Mouse (Mus musculus) MEL (cell line): ENCODE results near the gene Tbc1d1. TPM values are rescaled to one million over a fixed set of nuclear protein-coding genes. Genes with fewer than 3 reads are reported as not detected.

Experiments used
- DNase-seq: peaks from one replicate; pipeline ENCODE4 v3.0.0; 2011; ENCODE audit warnings: low read depth, low spot score
- H3K27ac ChIP-seq: 2 replicates; pipeline ENCODE4 v1.5.1; 2012; ENCODE audit warnings: low read depth, mild to moderate bottlenecking, control low read depth, low read length, moderate library complexity; ENCODE audit not compliant: control insufficient read depth
- H3K27me3 ChIP-seq, 2 experiments: fragments of 150-350 bp in 1 of 2; sonication (generic) in 1 of 2; 2 replicates each; pipeline ENCODE4 v1.6.1; 2012; ENCODE audit warnings: low read length in 2 of 2, mild to moderate bottlenecking in 2 of 2, improper control_type of control experiment in 1 of 2, moderate library complexity in 1 of 2; ENCODE audit not compliant: insufficient read depth in 2 of 2, control insufficient read depth in 1 of 2
- H3K36me3 ChIP-seq, 2 experiments: 2 replicates each; pipeline ENCODE4 v1.6.1; 2012 to 2014; ENCODE audit warnings: low read length in 2 of 2, improper control_type of control experiment in 1 of 2, inconsistent platforms in 1 of 2, mild to moderate bottlenecking in 1 of 2; ENCODE audit not compliant: insufficient read depth in 2 of 2, control insufficient read depth in 1 of 2
- H3K4me1 ChIP-seq, 2 experiments: fragments of 150-350 bp in 1 of 2; sonication (generic) in 1 of 2; 2 replicates each; pipeline ENCODE4 v1.6.1; 2012; ENCODE audit warnings: low read length in 2 of 2, improper control_type of control experiment in 1 of 2, mild to moderate bottlenecking in 1 of 2; ENCODE audit not compliant: insufficient read depth in 2 of 2, control insufficient read depth in 1 of 2
- H3K4me3 ChIP-seq, 2 experiments: fragments of 150-350 bp in 1 of 2; sonication (generic) in 1 of 2; 2 replicates each; pipeline ENCODE4 v1.5.1; 2012; ENCODE audit warnings: low read depth in 2 of 2, low read length in 2 of 2, mild to moderate bottlenecking in 2 of 2, moderate library complexity in 2 of 2, control low read depth in 1 of 2, improper control_type of control experiment in 1 of 2; ENCODE audit not compliant: control insufficient read depth in 1 of 2, insufficient read depth in 1 of 2
- H3K79me2 ChIP-seq: 2 replicates; pipeline ENCODE4 v1.6.1; 2012; ENCODE audit warnings: mild to moderate bottlenecking, low read length, moderate library complexity; ENCODE audit not compliant: control insufficient read depth, poor library complexity, insufficient read depth
- H3K9ac ChIP-seq: 2 replicates; pipeline ENCODE4 v1.6.1; 2012; ENCODE audit warnings: low read depth, mild to moderate bottlenecking, control low read depth, low read length, moderate library complexity; ENCODE audit not compliant: control insufficient read depth, poor library complexity, severe bottlenecking
- H3K9me3 ChIP-seq: fragments of 150-350 bp; sonication (generic); replicated peaks from 2 replicates; pipeline ENCODE4 v1.6.1; 2012; ENCODE audit warnings: mild to moderate bottlenecking, low read length, improper control_type of control experiment, moderate library complexity; ENCODE audit not compliant: insufficient read depth
- BHLHE40 ChIP-seq: IDR thresholded peaks from 2 replicates; pipeline ENCODE4 v1.6.1; 2012; ENCODE audit warnings: low read depth, mild to moderate bottlenecking, inconsistent platforms, low read length, improper control_type of control experiment, borderline replicate concordance
- EP300 ChIP-seq, 2 experiments: IDR thresholded peaks; 2 replicates each; pipeline ENCODE4 v1.6.1; 2011; ENCODE audit warnings: improper control_type of control experiment in 2 of 2, low read length in 2 of 2, low read depth in 1 of 2, mild to moderate bottlenecking in 1 of 2
- ETS1 ChIP-seq: IDR thresholded peaks from 2 replicates; pipeline ENCODE4 v1.6.1; 2012; ENCODE audit warnings: low read depth, mild to moderate bottlenecking, inconsistent platforms, low read length, improper control_type of control experiment, moderate library complexity
- HCFC1 ChIP-seq: IDR thresholded peaks from 2 replicates; pipeline ENCODE4 v1.6.1; 2012; ENCODE audit warnings: low read depth, mild to moderate bottlenecking, inconsistent platforms, low read length, improper control_type of control experiment, moderate library complexity
- JUND ChIP-seq: IDR thresholded peaks from 2 replicates; pipeline ENCODE4 v1.6.1; 2011; ENCODE audit warnings: low read depth, mild to moderate bottlenecking, improper control_type of control experiment, low read length
- MAFK ChIP-seq: IDR thresholded peaks from 2 replicates; pipeline ENCODE4 v1.6.1; 2011; ENCODE audit warnings: low read depth, mild to moderate bottlenecking, low read length, improper control_type of control experiment, borderline replicate concordance
- MYB ChIP-seq: IDR thresholded peaks from 2 replicates; pipeline ENCODE4 v1.6.1; 2011; ENCODE audit warnings: mild to moderate bottlenecking, low read depth, low read length, improper control_type of control experiment
- POLR2AphosphoS2 ChIP-seq: IDR thresholded peaks from 2 replicates; pipeline ENCODE4 v1.6.1; 2011; ENCODE audit warnings: low read length, improper control_type of control experiment
- SIN3A ChIP-seq: IDR thresholded peaks from 2 replicates; pipeline ENCODE4 v1.6.1; 2012; ENCODE audit warnings: low read length, improper control_type of control experiment, inconsistent platforms
- SMC3 ChIP-seq: IDR thresholded peaks from 2 replicates; pipeline ENCODE4 v1.6.1; 2011; ENCODE audit warnings: low read depth, low read length, improper control_type of control experiment
- TCF12 ChIP-seq: IDR thresholded peaks from 2 replicates; pipeline ENCODE4 v1.6.1; 2014; ENCODE audit warnings: low read depth, mild to moderate bottlenecking, inconsistent platforms, low read length, improper control_type of control experiment, moderate library complexity
- UBTF ChIP-seq: IDR thresholded peaks from 2 replicates; pipeline ENCODE4 v1.6.1; 2012; ENCODE audit warnings: low read depth, mild to moderate bottlenecking, inconsistent platforms, low read length, improper control_type of control experiment, moderate library complexity, borderline replicate concordance; ENCODE audit not compliant: insufficient read depth
- ZC3H11A ChIP-seq: IDR thresholded peaks from 2 replicates; pipeline ENCODE4 v1.6.1; 2012; ENCODE audit warnings: low read depth, mild to moderate bottlenecking, inconsistent platforms, low read length, improper control_type of control experiment
- ZMIZ1 ChIP-seq: IDR thresholded peaks from 2 replicates; pipeline ENCODE4 v1.6.1; 2012; ENCODE audit warnings: low read depth, mild to moderate bottlenecking, inconsistent platforms, low read length, improper control_type of control experiment, moderate library complexity
- ZNF384 ChIP-seq: IDR thresholded peaks from 2 replicates; pipeline ENCODE4 v1.6.1; 2012; ENCODE audit warnings: low read depth, mild to moderate bottlenecking, inconsistent platforms, low read length, improper control_type of control experiment
- polyA plus RNA-seq, 2 experiments: library from polyadenylated mRNA; stranded (reverse) in 1 of 2; unstranded in 1 of 2; fragments of >175 nt in 1 of 2; fragments of >200 nt in 1 of 2; gene quantifications; 2 replicates each; pipeline versions ENCODE4 v1.2.1 to v1.2.4; 2012; ENCODE audit warnings: low replicate concordance in 2 of 2, low read depth in 1 of 2; ENCODE audit not compliant: insufficient read length in 2 of 2, insufficient read depth in 1 of 2, missing spikeins in 1 of 2
- total RNA-seq: library from RNA; depleted of rRNA; stranded (reverse); fragments of 300-350 nt; gene quantifications from 2 replicates; pipeline ENCODE4 v1.2.3, GENCODE M21; 2012

The Tbc1d1 gene
- total and polyA plus RNA-seq, 3 experiments: 22.5 to 24.4 TPM; not detected in 1

- TF ChIP-seq JUND (no peak), ZMIZ1 (no peak), SIN3A (no peak), MAFK (no peak), POLR2AphosphoS2 (no peak), MYB (no peak), ETS1 (no peak), ZC3H11A (no peak), TCF12 (no peak), SMC3 (no peak), ZNF384 (no peak), EP300 (IDR thresholded peaks at IDR 0.05; ENCODE audit: low read depth in 1 of 2, low read length in 2 of 2) (no peak)
- no peaks in the 10 kb centered on the region for H3K9me3 ChIP-seq
- H3K36me3 ChIP-seq: peaks cover 0 to 30% of the 10 kb centered on the region in 2 experiments; a peak in 2 of 4 replicates
- no peak for DNase-seq
- no peaks in the 10 kb centered on the region for H3K79me2 ChIP-seq
- no peaks in the 10 kb centered on the region for H3K27me3 ChIP-seq
- no peak overlapping the region for H3K9ac ChIP-seq
- no peak overlapping the region for H3K27ac ChIP-seq
- no peak overlapping the region for H3K4me3 ChIP-seq
- peaks cover 8 to 47% of the 10 kb centered on the region in 2 experiments for H3K4me1 ChIP-seq
These were observed 210.0 kb downstream of the Tbc1d1 start for GRCm38 (mm10) chr5:64366113-64366512.

GRCm38 (mm10) chr5:64367426-64367825, 211.3 kb downstream of the Tbc1d1 start:
- Histone ChIP-seq H3K4me1 (peaks cover 8 to 59% of the 10 kb centered on the region in 2 experiments), H3K4me3 (no peak overlapping the region), H3K27me3 (no peaks in the 10 kb centered on the region), H3K9ac (no peak overlapping the region), H3K36me3 (peaks cover 0 to 42% of the 10 kb centered on the region in 2 experiments; a peak in 2 of 4 replicates), H3K27ac (no peak overlapping the region), H3K79me2 (no peaks in the 10 kb centered on the region), H3K9me3 (no peaks in the 10 kb centered on the region)
- DNase-seq: no peak
- TF ChIP-seq MYB (no peak), BHLHE40 (no peak), SMC3 (no peak), UBTF (no peak), ZC3H11A (no peak), HCFC1 (no peak)
- TF ChIP-seq, all 39 proteins: peak for 0
